Mouse (Mus musculus): Measurements from ENCODE around the gene Gm45021. TPM values are rescaled to one million over a fixed set of nuclear protein-coding genes. Genes with fewer than 3 reads are reported as not detected.
A peak's percentile ranks its signal among the peaks of the same experiment; 100 is the strongest.

Gene Gm45021
- total RNA-seq, 2 experiments from 2014 or later: not detected

DNA sequence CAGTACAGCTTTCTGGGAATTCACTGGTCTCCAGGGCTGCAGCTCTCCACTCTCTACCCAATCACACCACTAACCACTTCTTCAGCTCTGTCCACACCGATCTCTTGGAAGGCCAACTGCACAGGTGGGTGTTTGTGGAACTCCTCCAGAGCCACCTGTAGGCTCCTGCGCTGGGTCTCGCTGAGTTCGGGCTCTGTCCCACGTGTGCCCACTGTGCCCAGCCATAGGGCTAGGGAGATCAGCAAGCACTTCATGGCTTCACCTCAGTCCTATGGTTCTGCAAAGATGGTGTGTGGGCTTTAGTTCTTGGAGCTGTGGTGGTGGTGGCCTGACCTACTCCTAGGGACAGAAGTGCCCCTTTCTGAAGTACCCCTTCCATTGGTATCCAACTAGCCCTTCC is 17.4 kb upstream of the Gm45021 start:
- no peak for ATAC-seq (replicated peaks; ENCODE audit: poor library complexity)

DNA sequence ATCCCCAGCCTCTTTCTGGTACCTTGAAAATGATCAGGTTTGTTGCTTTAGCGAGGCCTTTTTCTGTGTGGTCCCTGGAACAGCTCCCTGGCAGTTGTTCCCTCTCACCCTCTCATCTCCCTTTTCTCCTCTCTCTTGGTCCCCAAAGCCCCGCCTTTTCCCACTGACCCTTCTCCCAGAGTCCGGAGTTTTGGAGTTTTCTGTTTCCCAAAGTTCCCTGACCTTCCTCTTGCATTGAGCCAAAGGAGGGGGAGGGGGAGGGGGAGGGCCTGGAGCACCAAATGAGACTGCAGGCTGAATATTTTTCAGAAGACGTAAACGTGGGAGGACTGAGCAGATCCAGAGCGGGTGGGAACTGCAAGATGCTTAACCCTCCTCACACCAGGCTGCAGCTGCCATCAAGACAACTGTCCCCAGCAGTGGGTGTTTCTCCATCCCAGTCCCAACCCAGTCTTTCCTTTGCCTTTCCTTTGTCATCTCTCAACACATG is 16.8 kb upstream of the Gm45021 start, which contains the start of gene Rarres2:
Gene Rarres2 (minus strand): TSS at position 218 of the 490 bp plus-strand sequence.
- no peak for ATAC-seq (replicated peaks; ENCODE audit: poor library complexity)

GRCm38 (mm10) chr6:48573280-48573679 is 16.1 kb upstream of the Gm45021 start:
- ATAC-seq (replicated peaks; ENCODE audit: poor library complexity): no peak

GRCm38 (mm10) chr6:48573981-48574380 is 15.4 kb upstream of the Gm45021 start:
- no peak for ATAC-seq (replicated peaks; ENCODE audit: poor library complexity)

DNA sequence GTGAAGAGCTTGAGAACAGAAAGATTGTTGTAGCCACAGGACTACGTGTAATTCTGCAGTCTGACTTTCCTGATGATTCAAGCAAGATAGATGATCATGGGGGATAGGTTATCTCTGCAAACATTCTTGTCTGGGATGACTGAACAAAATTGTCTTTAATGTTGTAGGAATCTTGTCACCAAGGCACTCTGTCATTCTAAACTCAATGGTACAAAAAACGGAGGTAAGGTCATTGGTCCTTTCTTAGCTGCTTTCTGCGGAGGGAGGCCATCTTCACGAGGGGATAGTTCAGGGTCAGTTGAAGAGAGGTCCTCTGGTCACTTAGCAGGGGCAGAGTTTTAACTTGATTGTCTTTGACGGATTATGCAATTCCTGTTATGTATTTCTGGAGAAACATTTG is 10.7 kb upstream of the Gm45021 start:
- no peak for ATAC-seq (replicated peaks; ENCODE audit: poor library complexity)

GRCm38 (mm10) chr6:48579215-48579648 is 10.2 kb upstream of the Gm45021 start:
- peak; percentile 76 for ATAC-seq (replicated peaks; ENCODE audit: poor library complexity)

GRCm38 (mm10) chr6:48581257-48581656 is 8.2 kb upstream of the Gm45021 start:
- ATAC-seq (replicated peaks; ENCODE audit: poor library complexity): no peak

- ATAC-seq (replicated peaks; ENCODE audit: poor library complexity): peak; percentile 74
Measured at GRCm38 (mm10) chr6:48582037-48582436, 7.4 kb upstream of the Gm45021 start.

- no peak for ATAC-seq (replicated peaks; ENCODE audit: poor library complexity)
Measured at GRCm38 (mm10) chr6:48591221-48591845, 1.9 kb downstream of the Gm45021 start.

DNA sequence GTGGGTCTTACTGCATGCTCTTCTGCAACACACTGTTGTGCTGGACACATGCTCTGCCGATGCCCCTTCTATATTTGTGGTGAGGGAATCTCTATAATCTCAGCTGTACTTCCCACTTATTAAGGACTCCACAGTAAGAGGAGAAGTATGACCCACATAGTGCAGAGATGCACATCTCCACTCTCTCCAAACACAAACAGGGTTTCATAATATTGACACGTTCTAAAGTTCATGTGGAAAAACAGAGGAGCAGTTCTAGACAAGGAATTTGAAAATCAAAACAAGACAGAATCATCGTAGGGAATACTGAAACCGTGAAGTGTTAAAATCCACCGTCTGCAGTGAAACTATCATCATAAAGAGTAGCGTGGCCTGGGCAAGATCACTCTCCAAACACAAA is 2.5 kb downstream of the Gm45021 start:
- ATAC-seq (replicated peaks; ENCODE audit: poor library complexity): no peak

- ATAC-seq (replicated peaks; ENCODE audit: poor library complexity): peak; percentile 88
Measured at GRCm38 (mm10) chr6:48593158-48594042, 4.0 kb downstream of the Gm45021 start, which contains the start of the genes Repin1 and Gm44965. Repin1 (plus strand) TSS chr6:48593883. Gm44965 (plus strand) TSS chr6:48593941.

GRCm38 (mm10) chr6:48594043-48594738 is 4.8 kb downstream of the Gm45021 start:
- peak; percentile 5; the same call in 1 of the 2 replicates for ATAC-seq (replicated peaks; ENCODE audit: poor library complexity)

GRCm38 (mm10) chr6:48595278-48595677 is 5.9 kb downstream of the Gm45021 start:
- no peak for ATAC-seq (replicated peaks; ENCODE audit: poor library complexity)

DNA sequence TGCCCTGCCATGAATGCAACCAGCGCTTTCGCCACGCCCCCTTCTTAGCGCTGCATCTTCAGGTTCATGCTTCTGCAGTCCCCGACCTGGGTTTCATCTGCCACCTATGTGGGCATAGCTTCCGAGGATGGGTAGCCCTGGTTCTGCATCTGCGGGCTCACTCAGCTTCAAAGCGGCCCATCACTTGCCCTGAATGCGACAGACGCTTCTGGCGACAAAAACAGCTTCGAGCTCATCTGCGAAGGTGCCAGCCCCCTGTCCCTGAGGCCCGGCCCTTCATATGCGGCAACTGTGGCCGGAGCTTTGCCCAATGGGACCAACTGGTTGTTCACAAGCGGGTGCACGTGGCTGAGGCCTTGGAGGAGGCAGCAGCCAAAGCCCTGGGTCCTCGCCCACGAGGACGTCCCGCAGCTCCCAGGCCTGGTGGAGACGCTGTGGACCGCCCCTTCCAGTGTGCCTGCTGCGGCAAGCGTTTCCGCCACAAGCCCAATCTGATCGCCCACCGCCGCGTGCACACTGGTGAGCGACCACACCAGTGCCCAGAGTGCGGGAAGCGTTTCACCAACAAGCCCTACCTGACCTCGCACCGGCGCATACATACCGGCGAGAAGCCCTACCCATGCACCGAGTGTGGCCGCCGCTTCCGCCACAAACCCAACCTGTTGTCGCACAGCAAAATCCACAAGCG is 7.3 kb downstream of the Gm45021 start:
- ATAC-seq (replicated peaks; ENCODE audit: poor library complexity): no peak

- no peak for ATAC-seq (replicated peaks; ENCODE audit: poor library complexity)
Measured at GRCm38 (mm10) chr6:48597233-48597625, 7.8 kb downstream of the Gm45021 start.

GRCm38 (mm10) chr6:48600594-48600993 is 11.2 kb downstream of the Gm45021 start:
- ATAC-seq (replicated peaks; ENCODE audit: poor library complexity): no peak

DNA sequence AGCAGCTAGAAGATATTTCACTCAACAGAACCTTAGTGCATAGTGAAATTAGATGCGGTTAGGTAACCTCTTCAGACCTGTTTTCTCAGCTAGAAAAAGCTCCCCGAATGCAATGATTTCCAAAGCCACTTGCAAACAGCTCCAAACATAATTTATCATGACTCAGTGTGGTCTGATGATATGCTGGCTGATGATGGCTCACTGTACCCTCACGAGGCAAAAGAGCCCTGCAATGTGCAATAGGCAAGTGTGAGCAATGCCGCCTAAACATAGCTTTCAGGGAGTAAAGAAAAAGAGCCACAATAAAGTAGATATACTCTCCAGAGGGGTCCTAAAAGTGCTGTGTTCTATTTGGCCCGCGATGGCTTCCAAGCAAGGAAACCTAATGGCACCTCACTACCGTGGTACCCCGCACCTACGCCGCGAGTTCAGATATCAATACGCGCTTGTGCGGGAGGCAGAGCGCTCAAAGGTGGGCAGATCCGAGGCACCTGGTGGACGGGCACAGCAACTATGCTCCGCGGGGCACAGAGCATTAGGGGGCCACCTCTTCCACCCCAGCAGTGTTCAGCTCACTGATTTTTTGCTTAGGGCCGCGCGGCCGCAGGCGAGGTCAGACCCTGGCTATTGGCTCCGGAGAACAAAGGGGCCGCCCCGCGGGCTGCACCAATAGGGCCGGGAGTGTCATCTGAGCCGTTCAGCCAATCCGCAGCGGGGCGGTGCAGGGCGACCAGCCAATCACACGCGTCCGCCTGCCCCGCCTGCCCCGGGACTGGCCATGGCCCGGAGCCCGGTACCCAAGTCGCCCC is 12.1 kb downstream of the Gm45021 start, which contains the start of gene Zfp775:
Gene Zfp775 (plus strand): TSS at position 793 of the 809 bp plus-strand sequence.
- ATAC-seq (replicated peaks; ENCODE audit: poor library complexity): peak; percentile 98

GRCm38 (mm10) chr6:48602080-48602741 is 12.8 kb downstream of the Gm45021 start:
- ATAC-seq (replicated peaks; ENCODE audit: poor library complexity): peak; percentile 32

DNA sequence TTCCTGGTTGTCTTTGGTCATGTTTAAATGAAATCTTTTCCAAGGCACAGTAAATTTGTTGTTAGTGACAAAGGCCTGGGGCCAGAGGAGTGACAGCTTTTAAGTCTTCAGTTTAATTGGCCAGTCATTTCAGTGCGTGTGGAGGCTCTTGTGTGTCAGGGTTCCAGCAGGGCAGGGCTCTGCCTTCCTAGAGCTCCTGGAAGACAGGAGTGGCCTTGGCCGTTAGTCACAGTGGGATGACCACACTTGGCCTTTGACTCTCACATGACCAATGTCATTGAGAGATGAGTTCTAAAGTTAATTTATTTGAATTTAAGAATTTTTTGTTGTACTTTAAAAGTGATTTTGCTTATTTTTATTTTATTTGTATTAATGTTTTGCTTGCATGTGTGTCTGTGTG is 18.7 kb downstream of the Gm45021 start:
- no peak for ATAC-seq (replicated peaks; ENCODE audit: poor library complexity)

All from megakaryocyte progenitor cell, adult 5-6 weeks (primary cell).